Mouse (Mus musculus) liver, embryonic 11.5 days (tissue): ENCODE measurements at regions not wholly inside any gene's neighbourhood (a gene's known extent, or its start where the extent isn't known, plus 50 kb on each side); places are given as distances from the start of the nearest gene placed in this dataset.

Experiments used
- ATAC-seq: fragments of 200-750 bp; cut with Nextera tagmentation; replicated peaks from 2 replicates; pipeline ENCODE4 v1.8.0; 2017; ENCODE audit warnings: moderate number of reproducible peaks, mild to moderate bottlenecking, moderate TSS enrichment, moderate library complexity; ENCODE audit not compliant: low FRiP score
- DNase-seq: peaks from one replicate; pipeline ENCODE4 v3.0.0-alpha.2; 2017; ENCODE audit warnings: low spot score
- H3K27ac ChIP-seq: fragments of 300-500 bp; sonication (generic); 2 replicates; pipeline ENCODE4 v1.5.1; 2014; ENCODE audit warnings: mild to moderate bottlenecking, low read depth, low read length, control low read depth
- H3K27me3 ChIP-seq: fragments of 300-500 bp; sonication (generic); replicated peaks from 2 replicates; pipeline ENCODE4 v1.6.1; 2014; ENCODE audit warnings: low read length, mixed read lengths; ENCODE audit not compliant: control insufficient read depth, insufficient read depth
- H3K36me3 ChIP-seq: fragments of 300-500 bp; sonication (generic); 2 replicates; pipeline ENCODE4 v1.6.1; 2014; ENCODE audit warnings: mild to moderate bottlenecking, low read length, moderate library complexity, mixed read lengths; ENCODE audit not compliant: control insufficient read depth, insufficient read depth
- H3K4me1 ChIP-seq: fragments of 300-500 bp; sonication (generic); replicated peaks from 2 replicates; pipeline ENCODE4 v1.6.1; 2014; ENCODE audit warnings: low read length, mixed read lengths; ENCODE audit not compliant: control insufficient read depth, insufficient read depth
- H3K4me2 ChIP-seq: fragments of 300-500 bp; sonication (generic); 2 replicates; pipeline ENCODE4 v1.6.1; 2014; ENCODE audit warnings: mild to moderate bottlenecking, control low read depth, moderate library complexity
- H3K4me3 ChIP-seq: fragments of 300-500 bp; sonication (generic); 2 replicates; pipeline ENCODE4 v1.5.1; 2014; ENCODE audit warnings: low read depth, low read length, control low read depth
- H3K9ac ChIP-seq: fragments of 300-500 bp; sonication (generic); 2 replicates; pipeline ENCODE4 v1.6.1; 2014; ENCODE audit warnings: low read depth, low read length, control low read depth
- H3K9me3 ChIP-seq: fragments of 300-500 bp; sonication (generic); 2 replicates; pipeline ENCODE4 v1.6.1; 2016; ENCODE audit warnings: low read length, inconsistent platforms, mixed read lengths; ENCODE audit not compliant: control insufficient read depth
- WGBS: fragments of 180-500 bp; shearing (Covaris S2); extraction: QIAGEN DNeasy Blood & Tissue Kit; methylation state at CpG from one replicate; pipeline ENCODE4 v1.1.7; 2014; 5-methylcytosine and 5-hydroxymethylcytosine counted together

DNA sequence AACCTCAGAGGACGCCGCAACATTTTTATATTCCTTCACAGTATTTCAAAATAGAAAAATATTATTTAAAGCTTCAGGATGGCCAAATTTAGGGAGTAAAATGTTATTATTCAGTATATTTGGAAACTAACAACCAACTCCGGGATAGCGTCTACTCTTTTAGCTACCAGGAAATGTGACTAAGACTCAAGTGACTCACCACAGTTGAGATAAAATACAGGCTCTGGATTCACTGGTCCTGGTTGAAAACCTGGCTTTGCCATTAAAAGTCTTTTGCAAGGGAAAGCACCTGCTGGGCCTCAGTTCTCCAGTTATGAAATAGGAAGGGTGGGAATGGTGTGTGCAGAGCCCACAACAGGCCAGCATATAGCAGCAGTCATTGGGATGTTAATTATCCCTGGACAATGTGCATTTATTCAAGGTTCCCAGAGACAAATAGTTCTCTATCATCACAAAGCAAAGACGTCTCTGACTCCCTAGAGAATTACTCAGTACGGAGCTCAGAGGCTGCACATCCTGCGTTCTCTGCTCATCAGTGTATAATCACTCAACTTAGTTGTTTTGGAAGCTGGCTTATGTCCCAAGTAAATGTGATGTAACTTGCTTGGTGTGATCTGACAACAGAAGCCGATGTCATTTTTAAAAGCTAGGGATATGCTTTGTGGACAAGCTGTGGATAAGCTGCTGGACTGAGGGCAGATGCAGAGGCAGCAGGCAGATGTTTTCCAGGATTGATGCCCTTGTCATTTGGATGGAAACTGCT lies 73.9 kb upstream of the Kit start:
- no peak for ATAC-seq
- Histone ChIP-seq H3K9me3 (no peaks in the 10 kb centered on the region), H3K4me3 (no peak overlapping the region), H3K4me1 (no peaks in the 10 kb centered on the region), H3K9ac (no peak overlapping the region), H3K36me3 (no peaks in the 10 kb centered on the region), H3K4me2 (no peak overlapping the region), H3K27me3 (no peaks in the 10 kb centered on the region), H3K27ac (no peak overlapping the region)
- 76% methylated on average over 8 of the region's 8 CpGs for WGBS
- no peak for DNase-seq

DNA sequence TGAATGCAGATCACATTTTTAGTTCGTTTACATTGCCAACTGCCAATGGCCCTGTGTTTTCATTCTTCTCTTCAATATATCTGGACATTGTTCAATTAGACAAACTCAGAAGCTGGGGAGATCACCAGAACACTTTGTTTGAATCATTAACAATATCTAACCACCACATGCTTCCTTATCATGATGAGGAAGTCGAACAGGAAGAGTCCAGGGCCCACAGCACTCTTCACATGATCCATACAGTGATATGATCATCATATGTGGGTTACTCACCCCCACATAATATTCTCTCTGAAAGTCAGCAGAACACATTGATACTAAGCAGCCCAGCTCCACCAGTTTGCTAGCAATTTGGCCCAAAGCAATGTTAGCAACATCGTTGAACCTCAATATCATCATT lies 71.0 kb upstream of the Kit start:
- no peaks in the 10 kb centered on the region for H3K4me1 ChIP-seq
- no peak overlapping the region for H3K9ac ChIP-seq
- WGBS: 72% methylated on average over 3 of the region's 3 CpGs
- H3K27ac ChIP-seq: no peak overlapping the region
- no peaks in the 10 kb centered on the region for H3K27me3 ChIP-seq
- DNase-seq (no peak), ATAC-seq (no peak)
- no peak overlapping the region for H3K4me2 ChIP-seq
- H3K9me3 ChIP-seq: no peaks in the 10 kb centered on the region
- H3K4me3 ChIP-seq: no peak overlapping the region
- H3K36me3 ChIP-seq: no peaks in the 10 kb centered on the region

DNA sequence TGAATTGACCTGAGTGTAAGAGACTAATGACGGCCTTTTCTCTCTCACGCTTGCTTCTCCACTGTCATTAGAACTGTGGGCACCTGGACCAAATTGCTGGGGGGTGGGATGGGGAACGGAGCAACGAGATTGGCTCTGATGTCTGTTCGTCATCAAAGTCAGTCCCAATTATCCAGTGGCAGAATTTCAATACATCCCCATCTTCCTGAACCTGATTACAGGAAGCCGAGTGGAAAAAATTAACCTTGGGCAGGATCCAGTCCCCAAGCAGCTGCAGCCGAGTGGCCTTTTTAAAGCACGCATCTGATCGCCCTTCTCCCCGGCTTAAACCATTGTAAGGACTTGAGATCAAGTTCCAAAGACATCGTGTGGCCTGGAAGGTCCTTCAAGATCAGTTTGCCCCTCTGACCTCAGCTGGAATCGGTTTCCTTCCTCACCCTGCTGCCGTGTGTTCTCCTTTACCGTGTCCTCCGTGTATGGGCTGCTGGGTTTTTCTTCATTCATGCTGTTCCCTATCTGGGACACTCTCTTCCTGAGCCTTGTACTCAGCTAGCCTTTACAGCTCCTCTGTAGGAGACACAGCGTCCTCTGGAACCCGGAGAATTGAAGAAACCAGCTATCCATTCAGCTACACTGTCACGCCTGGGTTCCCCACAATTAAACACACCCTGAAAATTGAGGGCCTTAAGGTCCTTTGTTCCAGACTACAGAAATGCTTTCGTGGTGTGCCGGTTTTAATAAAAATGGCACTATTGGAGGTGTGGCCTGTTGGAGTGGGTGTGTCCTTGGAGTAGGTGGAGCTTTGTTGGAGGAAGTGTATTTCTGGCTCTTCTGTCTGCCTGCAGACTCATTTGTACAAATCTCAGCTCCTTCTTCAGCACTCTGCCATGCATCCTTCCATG lies 61.9 kb upstream of the Kit start:
- 85% methylated on average over 20 of the region's 20 CpGs for WGBS
- Histone ChIP-seq H3K9me3 (no peaks in the 10 kb centered on the region), H3K4me1 (no peaks in the 10 kb centered on the region), H3K9ac (no peak overlapping the region), H3K4me2 (no peak overlapping the region), H3K27ac (no peak overlapping the region), H3K36me3 (no peaks in the 10 kb centered on the region), H3K4me3 (no peak overlapping the region), H3K27me3 (no peaks in the 10 kb centered on the region)
- ATAC-seq: no peak
- DNase-seq: no peak

DNA sequence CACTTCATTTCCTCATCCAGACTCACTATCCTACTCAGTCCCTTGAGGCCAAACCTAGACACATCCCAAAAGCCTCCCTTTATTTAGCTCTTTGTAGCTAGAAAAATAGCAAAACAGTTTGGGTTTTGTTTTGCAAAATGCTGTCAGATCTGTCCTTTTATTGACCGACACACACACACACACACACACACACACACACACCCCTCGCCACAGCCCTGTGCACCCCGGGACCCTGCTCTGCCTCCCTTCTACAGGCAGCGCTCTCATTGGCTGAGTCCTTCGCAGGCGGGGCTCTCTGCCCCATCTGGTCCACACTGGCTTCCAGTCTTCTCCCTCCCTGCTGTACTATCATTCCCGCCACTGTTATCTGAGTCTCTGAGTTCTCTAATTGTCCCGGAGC lies 56.5 kb upstream of the Kit start:
- H3K4me1 ChIP-seq: no peaks in the 10 kb centered on the region
- WGBS: 57% methylated on average over 8 of the region's 8 CpGs
- no peak overlapping the region for H3K4me3 ChIP-seq
- H3K27ac ChIP-seq: no peak overlapping the region
- H3K9ac ChIP-seq: no peak overlapping the region
- ATAC-seq (no peak), DNase-seq (no peak)
- H3K27me3 ChIP-seq: no peaks in the 10 kb centered on the region
- no peak overlapping the region for H3K4me2 ChIP-seq
- no peaks in the 10 kb centered on the region for H3K36me3 ChIP-seq
- no peaks in the 10 kb centered on the region for H3K9me3 ChIP-seq

DNA sequence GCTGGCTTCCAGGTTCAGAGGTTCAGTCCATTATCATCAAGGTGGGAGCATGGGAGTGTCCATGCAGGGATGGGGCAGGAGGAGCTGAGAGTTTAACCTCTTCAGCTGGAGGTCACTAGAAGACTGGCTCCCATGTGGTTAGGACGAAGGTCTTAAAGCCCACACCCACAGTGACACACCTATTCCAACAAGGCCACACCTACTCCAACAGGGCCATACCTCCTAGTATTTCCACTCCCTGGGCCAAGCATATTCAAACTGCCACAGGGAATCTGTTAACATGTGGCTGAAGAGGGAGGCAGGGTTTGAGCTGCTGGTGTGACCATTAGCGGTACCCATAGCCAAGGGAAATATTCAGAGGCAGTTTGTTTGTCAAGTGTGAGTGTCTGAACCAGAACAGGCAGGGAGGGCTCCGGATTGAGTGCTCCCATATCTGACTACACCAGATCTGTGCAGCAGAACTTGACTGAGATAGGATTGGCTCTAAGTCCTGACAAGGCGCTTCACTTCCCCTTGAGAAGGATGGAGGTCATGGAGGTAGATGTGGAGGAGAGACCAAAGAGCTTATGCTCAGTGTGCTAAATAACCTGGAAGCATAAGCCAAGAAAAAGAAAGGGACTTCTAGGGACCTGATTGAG lies 51.6 kb upstream of the Kit start:
- no peak overlapping the region for H3K4me2 ChIP-seq
- 69% methylated on average over 4 of the region's 4 CpGs for WGBS
- H3K27me3 ChIP-seq: no peaks in the 10 kb centered on the region
- no peaks in the 10 kb centered on the region for H3K9me3 ChIP-seq
- H3K4me3 ChIP-seq: no peak overlapping the region
- H3K36me3 ChIP-seq: no peaks in the 10 kb centered on the region
- H3K27ac ChIP-seq: no peak overlapping the region
- no peaks in the 10 kb centered on the region for H3K4me1 ChIP-seq
- DNase-seq (no peak), ATAC-seq (0 out of 2 replicates have a peak, but pooled peaks have one; percentile 34)
- H3K9ac ChIP-seq: no peak overlapping the region
